Comparison of ENCODE assay signal across 8 mouse cellular contexts in genomic region chr8:65037117-65037533, GRCm38 (mm10). TPM values are rescaled to one million over a fixed set of nuclear protein-coding genes. Genes with fewer than 3 reads are reported as not detected.
DNase-seq lines count a peak whose midpoint lies in the region; ATAC-seq and TF ChIP-seq lines count a peak whose summit lies in the region.

Gene Apela, minus strand, starts transcription at chr8:65037336.

- no peaks in the 10 kb centered on the region for H3K27me3 ChIP-seq in heart, embryonic 15.5 days
- no peaks in the 10 kb centered on the region for H3K27me3 ChIP-seq in lung, postnatal 0 days (replicated peaks; ENCODE audit: insufficient read depth, low read length)

- peak within 1 kb of the TSS; percentile 78 for H3K4me2 ChIP-seq in heart, embryonic 15.5 days
- peak within 1 kb of the TSS; percentile 45 for H3K4me2 ChIP-seq in lung, postnatal 0 days (replicated peaks; ENCODE audit: low read depth, low read length)

- WGBS in heart, embryonic 15.5 days = 2% methylated on average over 8 of the region's 8 CpGs
- 1% methylated on average over 8 of the region's 8 CpGs for WGBS in lung, postnatal 0 days

- peaks cover 2% of the 10 kb centered on the region for H3K4me1 ChIP-seq in heart, embryonic 15.5 days (replicated peaks)
- H3K4me1 ChIP-seq in lung, postnatal 0 days (ENCODE audit: insufficient read depth, low read depth, low read length) = no peaks in the 10 kb centered on the region; the same call in 1 of the 2 replicates

- no peak within 1 kb of the TSS for H3K27ac ChIP-seq in heart, embryonic 15.5 days
- no peak within 1 kb of the TSS for H3K27ac ChIP-seq in lung, postnatal 0 days (ENCODE audit: low read length)

- H3K4me3 ChIP-seq in heart, embryonic 15.5 days = peak within 1 kb of the TSS; percentile 47
- peak within 1 kb of the TSS; percentile 1; the same call in 1 of the 2 replicates for H3K4me3 ChIP-seq in lung, postnatal 0 days (ENCODE audit: low read depth, low read length)

- no peak for TF ChIP-seq CTCF in lung, postnatal 0 days (IDR thresholded peaks at IDR 0.05)

- DNase-seq in ES-CJ7 (ENCODE audit: low read depth, low spot score) = peak; percentile 86
- DNase-seq in adrenal gland, postnatal 36 days = peak; percentile 40
- peak; percentile 61 to 83 for DNase-seq in kidney, postnatal 25 days
- peak; percentile 71 for DNase-seq in lung, postnatal 0 days (ENCODE audit: low spot score)
- no peak for DNase-seq in urinary bladder, postnatal 10 days (ENCODE audit: low spot score)
- no peak for DNase-seq in spleen, postnatal 10 days (ENCODE audit: low spot score in 2 of 2)

- no peaks in the 10 kb centered on the region for H3K36me3 ChIP-seq in heart, embryonic 15.5 days
- no peaks in the 10 kb centered on the region for H3K36me3 ChIP-seq in lung, postnatal 0 days (ENCODE audit: insufficient read depth, low read length)

- H3K9ac ChIP-seq in heart, embryonic 15.5 days = no peak within 1 kb of the TSS
- no peak within 1 kb of the TSS for H3K9ac ChIP-seq in lung, postnatal 0 days (replicated peaks; ENCODE audit: low read depth)

- no peak for TF ChIP-seq EP300 in lung, postnatal 0 days (IDR thresholded peaks at IDR 0.05)

- H3K9me3 ChIP-seq in heart, embryonic 15.5 days (replicated peaks) = no peaks in the 10 kb centered on the region
- H3K9me3 ChIP-seq in lung, postnatal 0 days (ENCODE audit: low read length) = no peaks in the 10 kb centered on the region

- ATAC-seq in heart, embryonic 15.5 days (replicated peaks; ENCODE audit: insufficient number of reproducible peaks, insufficient read depth, low FRiP score, low read depth) = peak; percentile 62; the same call in 1 of the 2 replicates
- peak; percentile 73 for ATAC-seq in lung, postnatal 0 days
- ATAC-seq in inflammation-experienced regulatory T-cells, adult 6 months = no peak

RNA-seq across cellular contexts. Expression of gene Apela, which starts in this region (rescaled TPM):
- total RNA-seq in adrenal gland, postnatal 36 days (2021) = not detected
- polyA plus RNA-seq in heart, embryonic 15.5 days (2015; fragmentation: Nextera tagmentation; extraction: Ambion mirVana) = 4.2 and 4.5 TPM in 2 replicates
- polyA plus RNA-seq in lung, postnatal 0 days (2015; fragmentation: Nextera tagmentation; extraction: Ambion mirVana) = 0.58 and 0.77 TPM in 2 replicates
- polyA plus RNA-seq in inflammation-experienced regulatory T-cells, adult 6 months (2017; shearing (Covaris generic)) = not detected

Comparison
In these comparisons a context has a peak if more than half of its experiments do, and no peak if none do; other contexts are left out.
1. Peak in DNase-seq in adrenal gland, postnatal 36 days; RNA of the gene not detected or under 1 TPM.
2. Peak in DNase-seq, ATAC-seq, H3K4me3 ChIP-seq and H3K4me2 ChIP-seq in lung, postnatal 0 days; RNA of the gene not detected or under 1 TPM.
3. DNase-seq: peak in ES-CJ7 (single experiment) and kidney, postnatal 25 days (2 of 2); none in urinary bladder, postnatal 10 days (single experiment) and spleen, postnatal 10 days (0 of 2).